Mouse (Mus musculus) effector memory CD4-positive, alpha-beta T cell, adult 5 months (primary cell): ENCODE measurements around the gene Rag2. TPM values are rescaled to one million over a fixed set of nuclear protein-coding genes. Genes with fewer than 3 reads are reported as not detected.

Experiments
- polyA plus RNA-seq: library from polyadenylated mRNA; unstranded; fragments of 100-300 nt; shearing (Covaris generic); gene quantifications from one replicate; pipeline ENCODE4 v1.2.1, GENCODE M21; 2017

Gene Rag2
- polyA plus RNA-seq: not detected

DNA sequence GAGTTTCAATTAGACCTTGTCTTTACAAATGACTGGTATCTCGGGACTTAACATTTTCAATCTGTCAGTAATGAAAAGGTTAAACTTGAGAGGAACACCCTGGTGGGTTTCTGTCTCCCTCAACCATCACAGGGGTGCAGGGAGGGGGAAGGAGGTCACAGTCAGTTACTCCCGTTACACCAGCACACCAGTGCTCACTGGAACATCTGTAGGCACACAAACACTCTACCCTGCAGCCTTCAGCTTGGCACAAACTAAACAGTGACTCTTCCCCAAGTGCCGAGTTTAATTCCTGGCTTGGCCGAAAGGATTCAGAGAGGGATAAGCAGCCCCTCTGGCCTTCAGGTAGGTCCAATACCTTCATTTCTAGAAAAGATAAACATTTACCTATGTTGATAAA lies at the start of gene Rag2:
TSS of gene Rag2 (plus strand) at position 193 of the 400 bp plus-strand sequence.

DNA sequence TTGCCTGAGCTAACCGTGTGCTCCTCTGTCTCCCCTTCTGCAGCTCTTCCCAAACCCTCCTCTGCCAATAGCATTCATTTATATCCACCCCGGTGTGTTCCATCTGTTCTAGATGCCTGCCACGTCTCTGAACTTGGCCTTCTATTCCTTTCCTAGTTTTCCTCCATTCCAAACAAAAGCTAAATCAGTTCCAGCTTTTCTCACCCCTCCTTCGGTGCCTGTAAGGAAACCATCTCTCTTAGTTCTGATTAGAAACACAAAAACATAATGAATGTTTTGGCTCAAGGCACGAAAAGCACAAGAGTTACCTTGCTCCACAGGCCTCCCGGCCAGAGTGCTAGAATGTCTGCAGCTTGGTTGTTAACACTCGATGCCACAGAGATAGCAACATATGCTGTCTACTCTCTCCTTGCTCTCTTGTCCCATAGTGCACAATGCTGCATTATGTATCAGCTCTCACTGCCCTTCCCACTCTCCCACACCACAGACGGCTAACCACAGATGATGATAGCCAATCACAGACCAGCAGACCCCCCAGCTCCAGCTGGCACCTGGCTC lies 24.7 kb downstream of the Rag2 start, which contains the start of the genes Rag1 and B230118H07Rik:
TSS of gene Rag1 (minus strand) at position 388 of the 558 bp plus-strand sequence.
TSS of gene B230118H07Rik (minus strand) at position 419 of the 558 bp plus-strand sequence.

DNA sequence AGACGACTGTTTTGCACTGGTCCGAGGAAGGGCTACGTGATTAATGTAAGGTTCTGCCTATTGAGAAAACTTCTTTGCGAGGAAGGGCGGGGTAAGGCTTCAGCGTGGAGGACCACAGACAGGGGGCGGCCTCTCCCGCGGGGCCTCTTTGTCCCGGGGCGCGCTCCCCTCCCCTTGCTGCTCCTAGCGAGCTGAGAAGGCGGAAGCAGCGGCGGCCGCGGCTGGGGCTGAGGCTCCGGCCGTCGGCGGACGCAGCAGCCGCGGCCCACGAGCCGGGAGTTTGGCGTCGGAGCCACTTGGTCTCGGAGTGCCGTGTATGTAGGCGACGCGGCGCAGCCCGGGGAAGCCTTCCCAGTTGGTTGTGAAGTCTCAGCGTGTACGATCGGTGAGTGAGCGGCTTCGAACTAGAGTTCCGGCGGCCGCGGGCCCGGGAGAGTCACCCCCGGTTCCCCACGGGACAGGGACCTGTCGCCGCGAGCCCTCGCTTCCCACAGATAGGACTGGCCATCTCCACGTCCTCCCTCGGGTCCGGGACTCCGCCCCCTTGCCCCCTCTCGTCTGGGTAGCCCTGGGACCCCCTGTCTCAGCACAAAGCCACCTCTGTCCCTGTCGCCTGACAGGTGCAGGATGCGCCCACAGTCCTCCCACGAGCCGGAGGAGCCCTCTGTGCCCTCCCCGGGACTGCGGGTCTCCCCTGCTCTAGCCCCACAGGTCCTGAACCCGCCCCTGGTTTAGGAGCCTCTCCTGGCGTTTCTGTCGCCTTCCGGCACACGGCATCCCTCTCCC lies 53.9 kb downstream of the Rag2 start, which contains the start of gene Traf6:
TSS of gene Traf6 (plus strand) at position 194 of the 786 bp plus-strand sequence.

Other genes starting within 250 kb of the Rag2 start
- 0.07 TPM for gene Rag1, start 24.8 kb downstream of the Rag2 start, polyA plus RNA-seq
- gene B230118H07Rik, start 24.8 kb downstream of the Rag2 start, polyA plus RNA-seq: not detected
- 25.9 TPM for gene Traf6, start 53.7 kb downstream of the Rag2 start, polyA plus RNA-seq